In genomic region chr13:46218101-46218701, GRCm38 (mm10) we compare ENCODE assay signal across 9 mouse cellular contexts. TPM values are rescaled to one million over a fixed set of nuclear protein-coding genes. Genes with fewer than 3 reads are reported as not detected.
DNase-seq lines count a peak whose midpoint lies in the region; ATAC-seq and TF ChIP-seq lines count a peak whose summit lies in the region.
"Had no signal": no experiment of that assay in that cellular context is flagged by ENCODE, and none has a peak within 500 bp of the region (broad histone marks: within the 10 kb centered on the region; RNA-seq: fewer than 3 reads in every experiment).

No protein-coding gene starts in this region.

- in situ Hi-C loops in Patski (cut with MboI; ENCODE audit: low pct_unique_long_range_greater_than_20kb) = no loop called here

- POLR2A ChIA-PET in Patski (lab: Charles Lee) = interaction anchor here (0.7 kb wide), 1 partner anchor 186 kb away, joined by 3 read pairs; no protein-coding TSS in a partner anchor

- no peak for ATAC-seq in Patski
- ATAC-seq in heart, postnatal 0 days (ENCODE audit: insufficient read depth, low read depth) = no peak
- peak; percentile 71 for ATAC-seq in neural tube, embryonic 15.5 days (ENCODE audit: low FRiP score)
- ATAC-seq in erythroblast, adult 5-6 weeks (replicated peaks; ENCODE audit: low FRiP score, poor library complexity, severe bottlenecking) = no peak

- no peaks in the 10 kb centered on the region for H3K79me2 ChIP-seq in C2C12 (ENCODE audit: control insufficient read depth, insufficient read depth)

- peak; percentile 95 for DNase-seq in Patski (ENCODE audit: low read depth, low spot score)
- no peak for DNase-seq in heart, postnatal 0 days (ENCODE audit: low spot score)
- peak; percentile 19 to 33 for DNase-seq in layer of hippocampus, adult 2 months (ENCODE audit: low spot score in 2 of 2)
- no peak for DNase-seq in spleen, postnatal 14 days (ENCODE audit: low spot score in 2 of 2)

- no peak overlapping the region for H3K4me3 ChIP-seq in C2C12 (ENCODE audit: insufficient read depth, poor library complexity, severe bottlenecking)
- H3K4me3 ChIP-seq in cortical plate, adult 2 months (ENCODE audit: insufficient read depth, low read length) = peak overlapping the region; percentile 23
- no peak overlapping the region for H3K4me3 ChIP-seq in heart, postnatal 0 days (ENCODE audit: low read depth, low read length)
- H3K4me3 ChIP-seq in layer of hippocampus, adult 2 months = peak overlapping the region; percentile 54
- peak overlapping the region; percentile 8 for H3K4me3 ChIP-seq in neural tube, embryonic 15.5 days (replicated peaks)
- H3K4me3 ChIP-seq: megakaryocyte, embryonic 14.5 days had no signal

- no peak for TF ChIP-seq POLR2A in cortical plate, adult 2 months (IDR thresholded peaks at IDR 0.05; ENCODE audit: extremely low read depth, insufficient read depth, low read length)

- H3K9me3 ChIP-seq in heart, postnatal 0 days (replicated peaks; ENCODE audit: control insufficient read depth, low read length) = no peaks in the 10 kb centered on the region
- no peaks in the 10 kb centered on the region for H3K9me3 ChIP-seq in neural tube, embryonic 15.5 days (replicated peaks)

- peaks cover 4% of the 10 kb centered on the region; the same call in 1 of the 2 replicates for H3K4me1 ChIP-seq in cortical plate, adult 2 months (ENCODE audit: control insufficient read depth, insufficient read depth, low read length)
- H3K4me1 ChIP-seq in heart, postnatal 0 days (ENCODE audit: control insufficient read depth, insufficient read depth) = no peaks in the 10 kb centered on the region
- peaks cover 29% of the 10 kb centered on the region for H3K4me1 ChIP-seq in neural tube, embryonic 15.5 days
- H3K4me1 ChIP-seq: megakaryocyte, embryonic 14.5 days had no signal

- CTCF ChIA-PET in Patski (lab: Charles Lee) = interaction anchor here (1.5 to 2.3 kb wide), 2 partner anchors 20 to 40 kb away, joined by 6 to 8 read pairs; no protein-coding TSS in a partner anchor

- no peaks in the 10 kb centered on the region for H3K79me3 ChIP-seq in C2C12 (ENCODE audit: low read depth)

- H3K9ac ChIP-seq in heart, postnatal 0 days (replicated peaks; ENCODE audit: low read depth, low read length) = no peak overlapping the region
- no peak overlapping the region for H3K9ac ChIP-seq in neural tube, embryonic 15.5 days (replicated peaks)

- H3K27ac ChIP-seq in cortical plate, adult 2 months (ENCODE audit: insufficient read depth, low read length) = no peak overlapping the region
- no peak overlapping the region for H3K27ac ChIP-seq in heart, postnatal 0 days (ENCODE audit: low read depth)
- H3K27ac ChIP-seq in layer of hippocampus, adult 2 months = peak overlapping the region; percentile 49; the same call in 1 of the 2 replicates
- peak overlapping the region; percentile 34; the same call in 1 of the 2 replicates for H3K27ac ChIP-seq in neural tube, embryonic 15.5 days (replicated peaks)

- peak overlapping the region; percentile 29; the same call in 1 of the 2 replicates for H3K4me2 ChIP-seq in heart, postnatal 0 days (ENCODE audit: low read depth, low read length)
- H3K4me2 ChIP-seq in neural tube, embryonic 15.5 days = peak overlapping the region; percentile 48

- no peak overlapping the region for H3ac ChIP-seq in C2C12 (ENCODE audit: control insufficient read depth, insufficient read length, low read depth)

- H3K27me3 ChIP-seq in C2C12 (ENCODE audit: control insufficient read depth, insufficient read depth, insufficient read length) = no peaks in the 10 kb centered on the region
- no peaks in the 10 kb centered on the region for H3K27me3 ChIP-seq in Patski
- H3K27me3 ChIP-seq in heart, postnatal 0 days (ENCODE audit: control insufficient read depth, insufficient read depth, low read length) = no peaks in the 10 kb centered on the region
- H3K27me3 ChIP-seq in neural tube, embryonic 15.5 days (replicated peaks) = no peaks in the 10 kb centered on the region

- no peaks in the 10 kb centered on the region for H3K36me3 ChIP-seq in C2C12 (ENCODE audit: control insufficient read depth, insufficient read depth)
- H3K36me3 ChIP-seq in heart, postnatal 0 days (replicated peaks; ENCODE audit: control insufficient read depth, insufficient read depth, low read length) = no peaks in the 10 kb centered on the region
- no peaks in the 10 kb centered on the region for H3K36me3 ChIP-seq in neural tube, embryonic 15.5 days

- TF ChIP-seq CTCF in C2C12 (IDR thresholded peaks at IDR 0.05; ENCODE audit: control insufficient read depth, insufficient read depth, insufficient read length) (no peak), Patski (IDR thresholded peaks at IDR 0.05) (no peak)
- TF ChIP-seq CTCF in cortical plate, adult 2 months (IDR thresholded peaks at IDR 0.05; ENCODE audit: extremely low read depth, insufficient read depth, low read length) = no peak
- TF ChIP-seq CTCF in heart, postnatal 0 days (IDR thresholded peaks at IDR 0.05; ENCODE audit: low read depth) = no peak
- TF ChIP-seq CTCF in layer of hippocampus, adult 2 months (conservative IDR thresholded peaks at IDR 0.05) = no peak

- 70% methylated on average over 20 of the region's 20 CpGs for WGBS in heart, postnatal 0 days
- WGBS in neural tube, embryonic 15.5 days = 46% methylated on average over 20 of the region's 20 CpGs

- no peak for TF ChIP-seq EP300 in heart, postnatal 0 days (IDR thresholded peaks at IDR 0.05; ENCODE audit: low read depth)

TF ChIP-seq in C2C12, 6 proteins besides CTCF, POLR2A, EP300 and RAD21:
- TF ChIP-seq USF1 (IDR thresholded peaks at IDR 0.05; ENCODE audit: low read depth) = peak; percentile 72
- TF ChIP-seq MYOG (IDR thresholded peaks at IDR 0.05; ENCODE audit: control insufficient read depth, extremely low read depth, insufficient read length) = no peak

RNA-seq across cellular contexts. Expression of gene Stmnd1, which starts 55.3 kb away (rescaled TPM):
- polyA plus RNA-seq in C2C12 (2012; fragmentation: generic; extraction: Trizol) (0.02 TPM), Patski (2021) (not detected)
- 0.29 TPM in 1 of 2 replicates, not detected in the other for polyA plus RNA-seq in cortical plate, adult 2 months (2012; rRNA removed)
- not detected in 2 replicates for total RNA-seq in heart, postnatal 0 days (2014; rRNA removed; ENCODE audit: low replicate concordance)
- polyA plus RNA-seq in heart, postnatal 0 days (2015; fragmentation: Nextera tagmentation; extraction: Ambion mirVana) = 0.52 and 0.69 TPM in 2 replicates
- not detected for total RNA-seq in layer of hippocampus, adult 2 months (2021)
- 0.31 and 0.33 TPM in 2 replicates for polyA plus RNA-seq in neural tube, embryonic 15.5 days (2015; fragmentation: Nextera tagmentation; extraction: Ambion mirVana)
- not detected in 2 replicates for total RNA-seq in erythroblast, adult 5-6 weeks (2015; ENCODE audit: low replicate concordance)
- not detected in 2 replicates for total RNA-seq in erythroblast, adult 5-6 weeks (2017; ENCODE audit: low replicate concordance)

Comparison
In these comparisons a context has a peak if more than half of its experiments do, and no peak if none do; other contexts are left out.
1. H3K4me3 ChIP-seq: peak in cortical plate, adult 2 months (single experiment), layer of hippocampus, adult 2 months (single experiment) and neural tube, embryonic 15.5 days (single experiment); none in C2C12 (single experiment) and heart, postnatal 0 days (single experiment).
2. DNase-seq: peak in Patski (single experiment) and layer of hippocampus, adult 2 months (2 of 2); none in heart, postnatal 0 days (single experiment) and spleen, postnatal 14 days (0 of 2).
3. H3K27ac ChIP-seq: peak in layer of hippocampus, adult 2 months (single experiment) and neural tube, embryonic 15.5 days (single experiment); none in cortical plate, adult 2 months (single experiment) and heart, postnatal 0 days (single experiment).